Mouse (Mus musculus) intestine, postnatal 0 days (tissue): ENCODE data around the gene Fcnb. TPM values are rescaled to one million over a fixed set of nuclear protein-coding genes. Genes with fewer than 3 reads are reported as not detected.

Source experiments
- ATAC-seq: fragments of 200-750 bp; cut with Nextera tagmentation; 2 replicates; pipeline ENCODE4 v1.8.0; 2017; ENCODE audit warnings: mild to moderate bottlenecking, moderate TSS enrichment, moderate library complexity
- H3K27ac ChIP-seq: fragments of 300-500 bp; sonication (generic); 2 replicates; pipeline ENCODE4 v1.5.1; 2014; ENCODE audit warnings: mild to moderate bottlenecking, low read depth, low read length, moderate library complexity
- H3K27me3 ChIP-seq: fragments of 300-500 bp; sonication (generic); replicated peaks from 2 replicates; pipeline ENCODE4 v1.6.1; 2014; ENCODE audit warnings: low read length, mixed read lengths; ENCODE audit not compliant: control insufficient read depth, insufficient read depth
- H3K36me3 ChIP-seq: fragments of 300-500 bp; sonication (generic); 2 replicates; pipeline ENCODE4 v1.6.1; 2014; ENCODE audit warnings: mild to moderate bottlenecking, moderate library complexity; ENCODE audit not compliant: control insufficient read depth, insufficient read depth
- H3K4me1 ChIP-seq: fragments of 300-500 bp; sonication (generic); replicated peaks from 2 replicates; pipeline ENCODE4 v1.6.1; 2014; ENCODE audit warnings: antibody characterized with exemption, low read length, mixed read lengths; ENCODE audit not compliant: control insufficient read depth, insufficient read depth
- H3K4me2 ChIP-seq: fragments of 300-500 bp; sonication (generic); replicated peaks from 2 replicates; pipeline ENCODE4 v1.6.1; 2014; ENCODE audit warnings: low read depth, mild to moderate bottlenecking, moderate library complexity
- H3K4me3 ChIP-seq: fragments of 300-500 bp; sonication (generic); 2 replicates; pipeline ENCODE4 v1.5.1; 2014; ENCODE audit warnings: low read depth, low read length
- H3K9ac ChIP-seq: fragments of 300-500 bp; sonication (generic); 2 replicates; pipeline ENCODE4 v1.6.1; 2014; ENCODE audit warnings: mild to moderate bottlenecking, low read depth, low read length
- H3K9me3 ChIP-seq: fragments of 300-500 bp; sonication (generic); 2 replicates; pipeline ENCODE4 v1.6.1; 2016; ENCODE audit warnings: mixed run types; ENCODE audit not compliant: control insufficient read depth
- CTCF ChIP-seq: sonication (generic); IDR thresholded peaks from 2 replicates; pipeline ENCODE4 v1.5.1; 2016; ENCODE audit warnings: low read depth, mild to moderate bottlenecking, control low read depth, antibody characterized with exemption, moderate library complexity
- WGBS: fragments of 180-500 bp; shearing (Covaris S2); extraction: QIAGEN DNeasy Blood & Tissue Kit; methylation state at CpG from one replicate; pipeline ENCODE4 v1.1.7; 2014; 5-methylcytosine and 5-hydroxymethylcytosine counted together
- polyA plus RNA-seq: library from polyadenylated mRNA; unstranded; fragments of >200 nt; fragmentation: Nextera tagmentation; extraction: Ambion mirVana; gene quantifications from 2 replicates; pipeline ENCODE4 v1.2.1, GENCODE M21; 2015

Gene Fcnb
- polyA plus RNA-seq, 1 experiment from 2014 or later: not detected

- H3K36me3 ChIP-seq: no peaks in the 10 kb centered on the region
- H3K9ac ChIP-seq: no peak overlapping the region
- H3K4me1 ChIP-seq: no peaks in the 10 kb centered on the region
- no peak overlapping the region for H3K4me3 ChIP-seq
- no peak for TF ChIP-seq CTCF
- no peak overlapping the region for H3K4me2 ChIP-seq
- no peak overlapping the region for H3K27ac ChIP-seq
- WGBS: 67% methylated on average over 6 of the region's 6 CpGs
- ATAC-seq: no peak
- no peaks in the 10 kb centered on the region for H3K27me3 ChIP-seq
- H3K9me3 ChIP-seq: no peaks in the 10 kb centered on the region
These were observed 17.5 kb downstream of the Fcnb start for GRCm38 (mm10) chr2:28067175-28067574.

- no peak overlapping the region for H3K4me3 ChIP-seq
- H3K4me2 ChIP-seq: no peak overlapping the region
- H3K9ac ChIP-seq: no peak overlapping the region
- TF ChIP-seq CTCF: no peak
- no peaks in the 10 kb centered on the region for H3K9me3 ChIP-seq
- 61% methylated on average over 5 of the region's 5 CpGs for WGBS
- H3K36me3 ChIP-seq: no peaks in the 10 kb centered on the region
- ATAC-seq: no peak
- H3K4me1 ChIP-seq: no peaks in the 10 kb centered on the region
- H3K27ac ChIP-seq: no peak overlapping the region
- H3K27me3 ChIP-seq: no peaks in the 10 kb centered on the region
These were observed 18.0 kb downstream of the Fcnb start for GRCm38 (mm10) chr2:28066686-28067085.

- H3K9ac ChIP-seq: no peak overlapping the region
- no peaks in the 10 kb centered on the region for H3K36me3 ChIP-seq
- no peaks in the 10 kb centered on the region for H3K4me1 ChIP-seq
- no peaks in the 10 kb centered on the region for H3K9me3 ChIP-seq
- no peak for ATAC-seq
- TF ChIP-seq CTCF: no peak
- H3K4me2 ChIP-seq: no peak overlapping the region
- no peak overlapping the region for H3K27ac ChIP-seq
- WGBS: 77% methylated on average over 5 of the region's 5 CpGs
- H3K4me3 ChIP-seq: no peak overlapping the region
- no peaks in the 10 kb centered on the region for H3K27me3 ChIP-seq
These were observed 19.5 kb downstream of the Fcnb start for GRCm38 (mm10) chr2:28065081-28065651.

GRCm38 (mm10) chr2:28064339-28065080 is 20.2 kb downstream of the Fcnb start:
- no peaks in the 10 kb centered on the region for H3K4me1 ChIP-seq
- H3K36me3 ChIP-seq: no peaks in the 10 kb centered on the region
- no peak overlapping the region for H3K9ac ChIP-seq
- no peaks in the 10 kb centered on the region for H3K27me3 ChIP-seq
- no peak overlapping the region for H3K4me2 ChIP-seq
- no peak overlapping the region for H3K27ac ChIP-seq
- H3K4me3 ChIP-seq: no peak overlapping the region
- H3K9me3 ChIP-seq: no peaks in the 10 kb centered on the region
- WGBS: 64% methylated on average over 7 of the region's 7 CpGs
- no peak for TF ChIP-seq CTCF
- no peak for ATAC-seq

DNA sequence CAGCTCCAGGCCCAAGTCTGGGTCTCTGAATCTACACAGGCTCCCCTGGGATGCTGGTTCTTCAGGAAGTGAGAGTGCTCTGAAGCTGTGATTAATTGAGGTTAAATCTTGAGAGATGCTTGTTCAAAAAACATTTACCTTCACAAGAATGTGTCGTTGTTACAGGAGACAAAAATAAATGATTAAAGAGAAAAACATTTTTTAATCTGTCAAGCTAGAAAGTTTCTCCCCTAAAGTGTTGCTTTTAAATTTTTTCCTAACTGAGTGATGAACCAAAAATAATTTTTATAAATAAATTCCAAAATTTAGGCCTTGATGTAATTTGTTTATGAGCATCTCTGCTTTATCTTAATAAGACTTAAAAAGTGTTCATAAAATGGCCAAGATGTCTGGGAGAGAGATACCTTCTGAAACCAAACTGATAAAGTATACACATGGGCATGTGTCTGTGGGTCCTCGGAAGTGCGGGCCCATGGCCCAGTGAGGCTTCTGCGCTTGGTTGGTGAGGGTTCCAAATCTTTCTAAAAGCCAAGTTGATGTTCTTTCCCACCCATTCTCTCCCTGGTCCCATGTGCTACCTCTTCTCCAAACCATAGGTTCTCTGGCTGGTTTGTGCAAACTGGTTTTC is 20.9 kb downstream of the Fcnb start:
- no peaks in the 10 kb centered on the region for H3K9me3 ChIP-seq
- WGBS: 83% methylated on average over 4 of the region's 4 CpGs

DNA sequence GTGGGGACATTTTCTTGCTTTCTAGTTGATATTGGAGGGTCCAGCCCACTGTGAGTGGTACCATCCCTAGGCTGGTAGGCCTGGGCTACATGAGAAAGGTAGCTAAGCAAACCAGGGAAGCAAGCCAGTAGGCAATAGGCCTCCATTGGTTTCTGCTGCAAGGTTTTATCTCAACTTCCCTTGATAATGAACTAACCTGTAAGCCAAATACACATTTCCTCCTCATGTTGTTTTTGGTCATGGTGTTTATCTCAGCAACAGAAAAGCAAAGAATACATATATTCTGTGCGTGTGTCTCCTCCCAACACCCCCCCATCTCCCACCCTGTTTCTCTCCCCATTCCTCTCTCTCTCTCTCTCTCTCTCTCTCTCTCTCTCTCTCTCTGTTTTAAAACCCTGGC is 24.8 kb downstream of the Fcnb start:
- no peak for TF ChIP-seq CTCF
- Histone ChIP-seq H3K27ac (no peak overlapping the region), H3K4me3 (no peak overlapping the region), H3K9ac (no peak overlapping the region), H3K27me3 (no peaks in the 10 kb centered on the region), H3K9me3 (no peaks in the 10 kb centered on the region), H3K36me3 (no peaks in the 10 kb centered on the region), H3K4me2 (no peak overlapping the region), H3K4me1 (no peaks in the 10 kb centered on the region)
- no peak for ATAC-seq
- WGBS: 64% methylated on average over 1 of the region's 1 CpGs

More for the DNA sequence above, 20.9 kb downstream of the Fcnb start:
- Histone ChIP-seq H3K27me3 (no peaks in the 10 kb centered on the region), H3K4me2 (no peak overlapping the region), H3K4me1 (no peaks in the 10 kb centered on the region), H3K9ac (no peak overlapping the region), H3K4me3 (no peak overlapping the region), H3K27ac (no peak overlapping the region), H3K36me3 (no peaks in the 10 kb centered on the region)
- no peak for TF ChIP-seq CTCF
- ATAC-seq: no peak
